In genomic region chr8:80856606-80857005, GRCm38 (mm10) we compare ENCODE assay signal across 9 mouse cellular contexts. TPM values are rescaled to one million over a fixed set of nuclear protein-coding genes. Genes with fewer than 3 reads are reported as not detected.
DNase-seq lines count a peak whose midpoint lies in the region; ATAC-seq and TF ChIP-seq lines count a peak whose summit lies in the region.
"Had no signal": no experiment of that assay in that cellular context is flagged by ENCODE, and none has a peak within 500 bp of the region (broad histone marks: within the 10 kb centered on the region; RNA-seq: fewer than 3 reads in every experiment).

No protein-coding gene starts in this region.

- DNase-seq in embryonic facial prominence, embryonic 14.5 days (ENCODE audit: low spot score) = peak; percentile 81
- DNase-seq in embryonic facial prominence, embryonic 10.5 days (ENCODE audit: low spot score) = no peak
- peak; percentile 32 to 66 for DNase-seq in layer of hippocampus, adult 18-20 months (ENCODE audit: low spot score in 2 of 2)
- no peak for DNase-seq in embryo, embryonic 10 days (ENCODE audit: low spot score)

- no peaks in the 10 kb centered on the region for H3K36me3 ChIP-seq in embryonic facial prominence, embryonic 14.5 days (ENCODE audit: control insufficient read depth, insufficient read depth, low read length)
- H3K36me3 ChIP-seq in embryonic facial prominence, embryonic 10.5 days (replicated peaks) = peaks cover 18% of the 10 kb centered on the region
- peaks cover 19% of the 10 kb centered on the region for H3K36me3 ChIP-seq in ES-Bruce4 (ENCODE audit: control insufficient read depth, insufficient read depth, low read length, poor library complexity, severe bottlenecking)
- H3K36me3 ChIP-seq in intestine, embryonic 15.5 days = no peaks in the 10 kb centered on the region

- no peak for TF ChIP-seq POLR2A in ES-Bruce4 (IDR thresholded peaks at IDR 0.05; ENCODE audit: insufficient read depth, low read length)

- H3K4me2 ChIP-seq in embryonic facial prominence, embryonic 14.5 days (ENCODE audit: low read depth, low read length) = no peak overlapping the region
- no peak overlapping the region for H3K4me2 ChIP-seq in intestine, embryonic 15.5 days (replicated peaks)

- peaks cover 16% of the 10 kb centered on the region for H3K4me1 ChIP-seq in embryonic facial prominence, embryonic 14.5 days (ENCODE audit: control insufficient read depth, insufficient read depth, low read length)
- H3K4me1 ChIP-seq in embryonic facial prominence, embryonic 10.5 days = peaks cover 22% of the 10 kb centered on the region
- peaks cover 5% of the 10 kb centered on the region for H3K4me1 ChIP-seq in ES-Bruce4 (ENCODE audit: control insufficient read depth, insufficient read depth, low read length)
- peaks cover 20% of the 10 kb centered on the region for H3K4me1 ChIP-seq in intestine, embryonic 15.5 days (replicated peaks)

- no peak overlapping the region for H3K9ac ChIP-seq in embryonic facial prominence, embryonic 14.5 days (ENCODE audit: low read depth, low read length)
- H3K9ac ChIP-seq in ES-Bruce4 (ENCODE audit: low read depth, poor library complexity, severe bottlenecking) = peak overlapping the region; percentile 36; the same call in 1 of the 2 replicates
- H3K9ac ChIP-seq in intestine, embryonic 15.5 days = no peak overlapping the region

- H3K9me3 ChIP-seq in embryonic facial prominence, embryonic 14.5 days (ENCODE audit: control insufficient read depth, low read length) = no peaks in the 10 kb centered on the region
- H3K9me3 ChIP-seq in embryonic facial prominence, embryonic 10.5 days = no peaks in the 10 kb centered on the region
- no peaks in the 10 kb centered on the region for H3K9me3 ChIP-seq in ES-Bruce4 (replicated peaks; ENCODE audit: control insufficient read depth, insufficient read depth, low read length, poor library complexity, severe bottlenecking)
- H3K9me3 ChIP-seq in intestine, embryonic 15.5 days = no peaks in the 10 kb centered on the region

- TF ChIP-seq EP300 in ES-Bruce4 (IDR thresholded peaks at IDR 0.05; ENCODE audit: insufficient read depth, low read depth, low read length) = no peak

- 57% methylated on average over 6 of the region's 6 CpGs for WGBS in embryonic facial prominence, embryonic 14.5 days
- WGBS in embryonic facial prominence, embryonic 10.5 days = 89% methylated on average over 6 of the region's 6 CpGs
- 62% methylated on average over 6 of the region's 6 CpGs for WGBS in intestine, embryonic 15.5 days

- peak overlapping the region; percentile 52 for H3K27ac ChIP-seq in embryonic facial prominence, embryonic 14.5 days (replicated peaks; ENCODE audit: low read depth, low read length)
- H3K27ac ChIP-seq in embryonic facial prominence, embryonic 10.5 days (replicated peaks) = no peak overlapping the region
- no peak overlapping the region for H3K27ac ChIP-seq in ES-Bruce4 (ENCODE audit: insufficient read depth, low read length)
- no peak overlapping the region for H3K27ac ChIP-seq in intestine, embryonic 15.5 days

- no peaks in the 10 kb centered on the region for H3K27me3 ChIP-seq in embryonic facial prominence, embryonic 14.5 days (replicated peaks; ENCODE audit: control insufficient read depth, insufficient read depth, low read length)
- H3K27me3 ChIP-seq in embryonic facial prominence, embryonic 10.5 days (replicated peaks; ENCODE audit: low read depth, poor library complexity, severe bottlenecking) = no peaks in the 10 kb centered on the region
- H3K27me3 ChIP-seq in ES-Bruce4 (ENCODE audit: control insufficient read depth, insufficient read depth, low read length, poor library complexity, severe bottlenecking) = no peaks in the 10 kb centered on the region
- H3K27me3 ChIP-seq in intestine, embryonic 15.5 days (replicated peaks) = no peaks in the 10 kb centered on the region

- TF ChIP-seq CTCF in ES-Bruce4 (IDR thresholded peaks at IDR 0.05; ENCODE audit: low read depth, low read length) = no peak

- no peak overlapping the region for H3K4me3 ChIP-seq in embryonic facial prominence, embryonic 14.5 days (ENCODE audit: low read depth, low read length)
- no peak overlapping the region for H3K4me3 ChIP-seq in embryonic facial prominence, embryonic 10.5 days
- H3K4me3 ChIP-seq in ES-Bruce4 (ENCODE audit: low read depth, low read length) = no peak overlapping the region
- no peak overlapping the region for H3K4me3 ChIP-seq in intestine, embryonic 15.5 days (replicated peaks)
- H3K4me3 ChIP-seq: erythroblast, embryonic 14.5 days had no signal

- ATAC-seq in embryonic facial prominence, embryonic 14.5 days (ENCODE audit: low read depth) = peak; percentile 59
- peak; percentile 28; the same call in 1 of the 2 replicates for ATAC-seq in frontal cortex, adult (ENCODE audit: low TSS enrichment)
- ATAC-seq in megakaryocyte-erythroid progenitor cell, adult 5-6 weeks (replicated peaks; ENCODE audit: low FRiP score, low TSS enrichment, poor library complexity, severe bottlenecking) = peak; percentile 45; the same call in 1 of the 2 replicates
- no peak for ATAC-seq in intestine, embryonic 15.5 days

RNA-seq across cellular contexts. Expression of gene Gab1, which starts 23.7 kb away (rescaled TPM):
- 30.3 and 34.8 TPM in 2 replicates for polyA plus RNA-seq in embryonic facial prominence, embryonic 14.5 days (2014; fragmentation: Nextera tagmentation; extraction: Ambion mirVana)
- polyA plus RNA-seq in embryonic facial prominence, embryonic 10.5 days (2016; fragmentation: Nextera tagmentation; extraction: Ambion mirVana) = 14.5 and 15.0 TPM in 2 replicates
- 144 and 158 TPM in 2 replicates for polyA plus RNA-seq in ES-Bruce4 (2011; ENCODE audit: insufficient read depth, insufficient read length, low read depth, missing spikeins)
- total RNA-seq in layer of hippocampus, adult 18-20 months (2021) = 10 to 100 TPM; 17.2 to 21.1 TPM
- 16.9 and 22.1 TPM in 2 replicates for total RNA-seq in megakaryocyte-erythroid progenitor cell, adult 5-6 weeks (2014; fragmentation: Nextera tagmentation)
- total RNA-seq in megakaryocyte-erythroid progenitor cell, adult 5-6 weeks (2017) = 4.1 and 7.9 TPM in 2 replicates
- 13.5 and 14.3 TPM in 2 replicates for polyA plus RNA-seq in intestine, embryonic 15.5 days (2015; fragmentation: Nextera tagmentation; extraction: Ambion mirVana)

Comparison
In these comparisons a context has a peak if more than half of its experiments do, and no peak if none do; other contexts are left out.
1. DNase-seq: peak in embryonic facial prominence, embryonic 14.5 days (single experiment) and layer of hippocampus, adult 18-20 months (2 of 2); none in embryonic facial prominence, embryonic 10.5 days (single experiment) and embryo, embryonic 10 days (single experiment).